Mouse (Mus musculus): ENCODE data around the gene Rapgef3. TPM values are rescaled to one million over a fixed set of nuclear protein-coding genes. Genes with fewer than 3 reads are reported as not detected.
A peak's percentile ranks its signal among the peaks of the same experiment; 100 is the strongest.

The Rapgef3 gene
- polyA plus RNA-seq, 1 experiment: 6.6 TPM

DNA sequence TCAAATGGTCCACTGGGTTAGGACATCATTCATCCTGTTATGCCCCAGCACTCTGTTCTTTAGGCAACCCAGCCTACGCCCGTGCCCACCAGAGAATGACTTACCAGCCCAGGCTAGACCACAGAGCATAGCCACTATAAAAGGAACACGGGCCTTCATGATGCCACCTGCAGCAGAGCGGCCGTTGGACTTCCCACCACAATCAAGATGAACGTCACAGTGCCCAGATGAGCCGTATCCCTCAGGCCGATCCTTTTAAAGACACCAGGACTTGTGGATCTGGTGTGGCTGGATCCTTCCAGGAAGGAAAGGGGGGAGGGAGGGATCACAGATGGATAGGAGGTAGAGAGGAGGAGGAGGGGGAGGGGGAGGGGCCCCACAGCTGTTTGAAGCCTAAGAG, 36.7 kb downstream of the Rapgef3 start, which contains the start of gene Endou:
Endou (minus strand) TSS at position 229 of the 400 bp plus-strand sequence.
- H3K4me3 ChIP-seq (ENCODE audit: insufficient read depth, low read depth, low read length): no peak within 1 kb of the TSS
- peaks cover 7% of the 10 kb centered on the region; the same call in 1 of the 2 replicates for H3K4me1 ChIP-seq (ENCODE audit: control insufficient read depth, insufficient read depth, insufficient read length, low read length)
- no peak within 1 kb of the TSS for H3K27ac ChIP-seq (replicated peaks; ENCODE audit: low read depth, low read length)

DNA sequence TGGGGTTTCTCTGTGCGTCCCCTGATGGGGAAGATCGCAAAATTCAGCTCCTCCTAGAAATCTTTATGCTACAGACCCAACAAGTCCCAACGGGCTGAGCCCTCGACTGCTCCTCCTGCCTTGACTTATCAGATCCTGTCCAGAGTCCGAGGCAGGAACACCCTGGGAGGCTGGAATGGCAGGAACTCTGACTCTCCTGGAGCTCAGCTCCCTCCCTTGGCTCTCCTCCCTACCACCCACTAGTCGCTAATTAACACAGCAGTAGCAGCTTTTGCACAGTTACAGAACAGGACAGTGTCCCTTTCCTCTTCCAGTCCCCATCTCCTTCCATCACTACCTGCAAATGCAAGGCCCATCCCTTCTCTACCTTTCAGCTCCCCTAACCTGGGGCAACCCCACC, 37.4 kb downstream of the Rapgef3 start:
- peaks cover 7% of the 10 kb centered on the region; the same call in 1 of the 2 replicates for H3K4me1 ChIP-seq (ENCODE audit: control insufficient read depth, insufficient read depth, insufficient read length, low read length)
- no peak overlapping the region for H3K27ac ChIP-seq (replicated peaks; ENCODE audit: low read depth, low read length)
- no peak overlapping the region for H3K4me3 ChIP-seq (ENCODE audit: insufficient read depth, low read depth, low read length)

DNA sequence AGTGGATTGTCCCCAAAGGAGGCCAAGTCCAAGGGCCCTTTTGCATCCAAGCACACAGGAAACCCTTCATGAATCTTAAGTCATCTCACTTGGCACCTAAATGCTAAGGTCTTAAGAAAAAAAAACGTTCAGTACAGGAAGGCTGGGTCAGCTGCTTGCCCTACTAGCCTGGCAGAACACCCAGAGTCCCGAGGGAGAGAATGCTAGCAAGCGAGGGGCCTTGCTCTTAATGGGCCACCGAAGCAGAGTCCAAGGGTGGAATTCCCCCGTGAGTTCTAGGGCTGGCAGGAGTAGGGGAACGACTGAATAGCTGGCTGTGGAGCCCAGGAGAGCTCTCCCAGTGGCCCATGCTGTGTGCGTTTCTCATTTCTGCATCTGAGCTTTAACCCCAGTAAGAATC, 39.0 kb downstream of the Rapgef3 start:
- Histone ChIP-seq H3K4me1 (ENCODE audit: control insufficient read depth, insufficient read depth, insufficient read length, low read length) (peaks cover 7% of the 10 kb centered on the region; the same call in 1 of the 2 replicates), H3K4me3 (ENCODE audit: insufficient read depth, low read depth, low read length) (no peak overlapping the region), H3K27ac (replicated peaks; ENCODE audit: low read depth, low read length) (no peak overlapping the region)

DNA sequence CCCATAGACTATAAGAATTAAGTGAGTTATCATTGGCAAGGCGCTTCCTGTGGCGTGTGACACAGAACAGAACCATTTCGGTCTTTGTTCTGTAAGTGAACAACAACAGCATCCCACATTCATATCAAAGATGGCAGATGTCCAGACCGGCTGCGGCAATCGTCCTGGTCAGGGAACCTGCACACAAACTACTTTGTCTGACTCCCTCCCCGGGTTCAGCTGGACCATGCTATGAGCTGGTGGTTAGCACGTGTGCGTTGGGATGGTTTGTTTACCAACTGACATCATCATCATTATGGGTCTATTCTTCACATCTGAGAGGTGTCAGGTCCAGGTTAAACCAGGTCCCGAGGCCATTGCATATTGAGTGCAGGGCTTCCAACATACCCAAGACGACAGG, 39.4 kb downstream of the Rapgef3 start:
- peaks cover 7% of the 10 kb centered on the region; the same call in 1 of the 2 replicates for H3K4me1 ChIP-seq (ENCODE audit: control insufficient read depth, insufficient read depth, insufficient read length, low read length)
- H3K4me3 ChIP-seq (ENCODE audit: insufficient read depth, low read depth, low read length): no peak overlapping the region
- H3K27ac ChIP-seq (replicated peaks; ENCODE audit: low read depth, low read length): no peak overlapping the region

DNA sequence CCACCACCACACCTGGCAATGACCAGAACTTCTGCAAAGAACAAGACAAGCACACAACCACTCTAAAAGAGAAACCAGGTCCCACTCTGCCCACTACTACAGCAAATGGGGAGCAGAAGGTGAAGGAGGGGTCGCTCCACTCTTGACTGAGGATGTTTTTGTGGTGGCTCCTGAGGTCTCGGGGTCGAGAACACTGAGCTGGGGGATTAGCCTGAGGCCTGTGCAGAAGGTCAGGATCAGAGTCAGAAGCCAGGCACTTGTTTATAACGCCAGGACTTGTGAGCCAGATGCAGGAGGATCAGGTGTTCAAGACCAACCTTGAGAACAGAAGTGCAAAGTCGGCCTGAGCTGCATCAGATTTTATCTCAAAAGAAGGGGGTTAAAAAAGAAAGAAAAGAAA, 40.3 kb downstream of the Rapgef3 start:
- H3K4me3 ChIP-seq (ENCODE audit: insufficient read depth, low read depth, low read length): no peak overlapping the region
- peaks cover 7% of the 10 kb centered on the region; the same call in 1 of the 2 replicates for H3K4me1 ChIP-seq (ENCODE audit: control insufficient read depth, insufficient read depth, insufficient read length, low read length)
- H3K27ac ChIP-seq (replicated peaks; ENCODE audit: low read depth, low read length): 0 out of 2 replicates have a peak overlapping the region, but pooled peaks have one; percentile 14

DNA sequence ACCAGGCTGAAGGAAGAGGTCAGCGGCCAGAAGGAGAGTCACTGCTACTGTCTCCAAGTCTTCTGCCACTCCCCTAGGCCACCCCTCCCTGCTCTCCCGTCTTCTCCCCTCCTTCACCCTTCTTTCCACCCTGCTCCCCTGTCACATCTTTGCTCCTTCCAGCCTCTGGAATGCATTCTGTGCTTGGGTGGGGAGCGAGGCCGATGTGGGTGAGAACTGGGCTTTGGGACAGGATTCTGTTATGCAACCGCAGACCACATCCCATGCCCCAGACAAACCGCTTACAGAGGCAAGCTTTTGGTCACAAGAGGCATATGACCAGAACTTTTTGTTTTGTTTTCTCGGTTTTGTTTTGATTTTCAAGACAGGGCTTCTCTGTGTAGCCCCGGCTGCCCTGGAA, 40.7 kb downstream of the Rapgef3 start:
- Histone ChIP-seq H3K27ac (replicated peaks; ENCODE audit: low read depth, low read length) (0 out of 2 replicates have a peak overlapping the region, but pooled peaks have one; percentile 14), H3K4me1 (ENCODE audit: control insufficient read depth, insufficient read depth, insufficient read length, low read length) (peaks cover 10% of the 10 kb centered on the region; the same call in 1 of the 2 replicates), H3K4me3 (ENCODE audit: insufficient read depth, low read depth, low read length) (no peak overlapping the region)

DNA sequence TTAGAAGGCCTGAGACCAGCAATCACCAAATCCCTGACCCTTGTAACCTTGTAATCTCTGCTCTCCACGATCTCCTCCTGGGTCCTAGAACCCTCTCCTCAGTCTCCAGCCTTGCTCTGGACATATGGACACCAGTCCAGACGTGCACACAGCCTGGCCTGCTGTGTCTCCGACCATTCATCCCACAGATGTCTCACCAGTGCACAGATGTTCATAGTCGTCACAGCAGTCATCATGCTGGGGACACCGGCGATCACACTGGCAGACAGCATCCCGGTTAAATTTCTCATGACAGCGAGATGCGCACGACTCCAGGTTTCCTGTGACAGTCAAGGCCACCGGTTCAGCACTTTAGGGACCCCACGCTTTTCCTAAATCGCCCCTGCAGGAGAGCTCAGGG, 41.5 kb downstream of the Rapgef3 start:
- Histone ChIP-seq H3K27ac (replicated peaks; ENCODE audit: low read depth, low read length) (no peak overlapping the region), H3K4me1 (ENCODE audit: control insufficient read depth, insufficient read depth, insufficient read length, low read length) (peaks cover 16% of the 10 kb centered on the region), H3K4me3 (ENCODE audit: insufficient read depth, low read depth, low read length) (no peak overlapping the region)

DNA sequence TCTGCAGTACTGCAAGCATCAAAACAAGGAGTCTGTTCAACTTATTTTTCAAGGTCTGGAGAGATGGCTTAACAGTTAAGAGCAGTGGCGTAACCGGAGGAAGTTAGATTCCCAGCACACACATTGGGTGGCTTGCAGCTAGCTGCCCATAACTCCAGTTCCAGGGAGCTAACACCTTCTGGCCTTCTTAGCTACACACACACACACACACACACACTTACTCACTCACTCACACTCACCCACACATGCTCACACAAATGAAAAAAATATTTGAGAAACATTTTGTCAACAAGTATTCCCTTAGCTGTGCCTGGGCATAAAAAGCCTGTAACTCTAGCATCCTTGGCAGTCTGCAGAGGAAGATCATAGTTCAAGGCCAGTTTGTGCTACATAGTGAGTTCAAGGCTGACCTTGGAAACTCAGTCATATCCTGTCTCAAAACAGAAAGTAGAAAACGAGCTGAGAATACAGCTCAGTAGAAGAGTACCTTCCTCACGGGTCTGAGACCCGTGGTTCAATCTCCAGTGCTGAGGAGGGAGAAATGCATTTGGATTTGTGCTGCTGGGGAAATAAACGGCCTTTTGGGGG, 42.5 kb downstream of the Rapgef3 start:
- Histone ChIP-seq H3K4me3 (ENCODE audit: insufficient read depth, low read depth, low read length) (no peak overlapping the region), H3K27ac (replicated peaks; ENCODE audit: low read depth, low read length) (no peak overlapping the region)

DNA sequence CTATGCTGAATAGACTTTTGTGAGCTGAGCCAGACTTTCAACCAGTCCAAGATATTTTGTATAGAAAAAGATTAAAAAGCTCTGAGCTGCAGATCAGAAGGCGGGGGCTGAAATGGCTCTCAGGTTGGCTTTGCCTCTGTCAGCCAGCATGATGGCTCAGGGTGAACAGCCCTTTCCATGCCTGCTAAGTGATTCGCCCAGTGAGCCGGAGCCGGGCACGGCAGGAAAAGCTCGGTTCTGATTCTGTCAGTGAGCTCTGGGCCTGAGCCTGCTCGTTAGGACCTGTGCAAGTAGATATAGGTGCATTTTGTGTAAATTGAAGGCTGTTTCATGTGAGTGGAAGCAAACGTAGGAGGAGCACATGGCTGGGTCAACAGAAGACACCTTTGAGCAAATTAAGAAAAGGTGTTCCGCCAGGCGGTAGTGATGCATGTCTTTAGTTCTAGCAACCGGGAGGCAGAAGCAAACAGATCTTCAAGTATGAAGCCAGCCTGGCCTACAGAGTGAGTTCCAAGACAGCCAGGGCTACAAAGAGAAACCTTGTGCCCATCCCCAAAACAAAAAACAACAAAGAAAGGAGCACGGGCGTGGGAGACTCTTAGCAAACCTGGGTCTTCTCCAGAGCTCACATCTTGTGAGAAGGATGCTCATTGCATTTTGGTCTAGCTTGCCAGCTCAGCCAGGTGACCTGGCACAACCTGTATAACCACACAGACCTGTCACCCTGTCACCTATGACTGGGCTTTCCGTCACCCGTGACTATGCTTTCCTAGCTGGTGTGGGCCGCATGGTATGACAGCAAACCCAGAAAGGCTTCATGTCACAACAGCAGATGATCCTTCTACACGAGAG, 43.2 kb downstream of the Rapgef3 start:
- Histone ChIP-seq H3K27ac (replicated peaks; ENCODE audit: low read depth, low read length) (no peak overlapping the region), H3K4me3 (ENCODE audit: insufficient read depth, low read depth, low read length) (no peak overlapping the region)

More for the DNA sequence above, 42.5 kb downstream of the Rapgef3 start:
- peaks cover 24% of the 10 kb centered on the region for H3K4me1 ChIP-seq (ENCODE audit: control insufficient read depth, insufficient read depth, insufficient read length, low read length)

DNA sequence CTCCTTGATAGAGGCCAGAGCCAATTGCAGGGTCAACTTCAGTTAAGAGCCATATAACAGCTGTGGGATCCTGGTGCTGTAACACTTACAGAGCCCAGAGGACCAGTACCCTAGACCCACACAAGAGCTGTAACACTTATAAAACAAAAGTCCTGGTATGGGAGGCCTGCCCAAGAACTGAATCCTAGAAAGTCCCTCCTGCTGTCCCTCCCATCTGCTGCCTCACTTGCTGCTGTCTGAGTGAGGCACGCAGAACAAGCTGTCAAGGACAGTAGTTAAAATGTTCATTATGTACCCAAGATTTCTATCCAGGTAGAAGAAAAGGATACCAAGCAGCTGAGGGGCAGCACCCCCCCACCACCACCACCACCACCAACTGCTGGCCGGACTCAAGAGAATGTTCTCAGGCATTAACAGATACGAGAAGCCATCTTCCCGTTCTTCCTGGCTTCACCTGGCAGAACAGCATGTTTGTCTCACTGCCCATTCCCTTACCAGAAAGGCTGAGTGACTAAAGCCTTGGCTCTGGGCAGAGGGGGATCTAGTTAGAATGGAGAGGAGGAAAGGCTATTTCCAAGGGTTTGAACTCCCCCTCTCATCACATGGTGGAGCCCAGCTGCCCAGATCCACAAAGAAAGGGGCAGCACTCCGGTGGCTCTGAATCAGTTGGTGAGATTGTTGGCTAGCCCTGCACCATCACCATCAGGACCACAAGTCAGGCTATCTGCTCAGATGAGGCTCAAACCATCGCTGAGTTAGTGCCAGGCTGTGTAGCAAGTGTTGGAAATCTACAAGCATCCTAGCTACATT, 44.0 kb downstream of the Rapgef3 start:
- Histone ChIP-seq H3K27ac (replicated peaks; ENCODE audit: low read depth, low read length) (no peak overlapping the region), H3K4me3 (ENCODE audit: insufficient read depth, low read depth, low read length) (no peak overlapping the region), H3K4me1 (ENCODE audit: control insufficient read depth, insufficient read depth, insufficient read length, low read length) (peaks cover 24% of the 10 kb centered on the region)

More for the DNA sequence above, 43.2 kb downstream of the Rapgef3 start:
- H3K4me1 ChIP-seq (ENCODE audit: control insufficient read depth, insufficient read depth, insufficient read length, low read length): peaks cover 20% of the 10 kb centered on the region

DNA sequence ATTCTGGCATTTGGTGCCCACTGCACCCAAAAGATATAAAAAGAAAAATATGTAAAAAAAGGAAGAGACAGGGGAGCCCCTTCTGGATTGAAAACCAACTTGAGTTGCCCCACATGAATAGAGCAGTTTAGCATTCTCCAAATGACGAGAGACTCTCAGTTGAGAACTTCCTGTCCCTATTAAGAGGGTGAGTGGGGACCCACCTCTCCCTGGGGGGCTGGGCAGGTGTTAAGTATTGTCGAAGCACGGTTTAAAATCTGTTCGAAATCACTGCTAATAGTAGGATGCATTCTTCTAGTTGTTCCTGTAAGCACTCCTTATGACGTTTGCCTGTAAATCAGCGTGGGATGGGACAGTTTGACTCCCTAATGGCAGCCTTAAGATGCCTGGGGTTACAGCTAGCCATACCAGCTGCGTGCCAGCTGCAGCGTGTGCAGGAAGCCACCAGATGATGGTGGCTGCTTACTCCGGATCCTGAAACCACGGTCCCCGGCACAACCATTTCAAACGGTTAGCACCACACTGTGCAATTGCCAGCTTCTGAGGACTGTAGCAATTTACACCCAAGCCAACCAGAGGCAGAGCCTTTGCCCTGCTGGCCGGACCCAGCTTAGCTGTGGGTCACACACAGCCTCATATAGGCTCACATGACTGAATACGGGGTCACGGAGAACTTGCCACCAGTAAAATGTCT, 46.6 kb downstream of the Rapgef3 start:
- Histone ChIP-seq H3K4me1 (ENCODE audit: control insufficient read depth, insufficient read depth, insufficient read length, low read length) (peaks cover 21% of the 10 kb centered on the region), H3K27ac (replicated peaks; ENCODE audit: low read depth, low read length) (peak overlapping the region; percentile 95), H3K4me3 (ENCODE audit: insufficient read depth, low read depth, low read length) (no peak overlapping the region)

DNA sequence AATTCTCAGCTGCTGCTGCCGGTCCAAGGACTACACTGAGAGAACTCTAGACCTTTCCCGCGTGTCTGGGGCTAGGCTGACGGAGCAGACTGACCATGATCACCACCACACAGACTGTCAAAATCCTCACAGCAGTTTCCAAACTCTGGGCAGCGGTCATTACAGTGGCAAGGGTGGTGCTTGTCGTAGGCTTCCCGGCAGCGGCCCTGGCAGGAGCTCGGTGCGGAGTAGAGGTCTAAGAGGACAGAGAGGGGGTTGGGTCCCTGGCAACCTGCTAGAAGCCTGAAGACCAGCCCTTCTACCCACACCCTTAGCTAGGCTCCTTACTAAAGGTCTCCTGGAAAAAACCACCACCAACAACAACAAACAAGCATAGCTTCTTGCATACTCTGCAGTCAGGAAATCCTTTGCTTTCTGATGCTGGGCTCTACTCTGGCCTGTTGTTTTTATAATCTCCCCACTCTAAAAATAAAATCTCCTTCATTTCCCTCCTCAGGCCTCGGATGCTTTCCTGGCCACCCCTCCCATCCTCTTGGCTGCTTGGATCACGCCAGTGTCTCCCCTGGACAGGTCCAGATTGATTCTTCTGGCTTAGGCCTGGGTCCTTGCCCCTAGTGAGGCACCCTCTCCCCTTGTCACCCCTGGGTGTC, 47.6 kb downstream of the Rapgef3 start:
- peak overlapping the region; percentile 99 for H3K27ac ChIP-seq (replicated peaks; ENCODE audit: low read depth, low read length)
- peaks cover 21% of the 10 kb centered on the region for H3K4me1 ChIP-seq (ENCODE audit: control insufficient read depth, insufficient read depth, insufficient read length, low read length)
- peak overlapping the region; percentile 46 for H3K4me3 ChIP-seq (ENCODE audit: insufficient read depth, low read depth, low read length)

DNA sequence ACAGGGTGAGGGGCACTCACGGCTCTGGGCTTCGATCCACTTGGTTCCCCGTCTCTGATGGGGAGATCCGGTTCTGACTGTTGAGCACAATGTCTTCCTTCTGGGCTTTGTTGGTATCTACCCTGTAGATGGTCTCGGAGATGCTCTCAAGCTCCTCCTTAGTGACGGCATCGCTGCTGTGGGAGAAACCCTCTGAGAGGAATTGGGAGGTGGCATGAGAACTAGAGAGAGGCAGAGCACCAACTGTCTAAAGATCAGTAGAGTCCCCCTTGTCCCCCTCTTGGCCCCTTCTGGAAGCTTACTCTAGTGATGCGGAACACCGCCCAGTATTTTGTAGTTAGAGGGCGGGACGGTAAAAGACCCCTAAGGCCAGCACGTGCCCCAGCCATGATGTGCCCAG, 48.3 kb downstream of the Rapgef3 start:
- peak overlapping the region; percentile 46 for H3K4me3 ChIP-seq (ENCODE audit: insufficient read depth, low read depth, low read length)
- H3K4me1 ChIP-seq (ENCODE audit: control insufficient read depth, insufficient read depth, insufficient read length, low read length): peaks cover 21% of the 10 kb centered on the region
- peak overlapping the region; percentile 99 for H3K27ac ChIP-seq (replicated peaks; ENCODE audit: low read depth, low read length)

DNA sequence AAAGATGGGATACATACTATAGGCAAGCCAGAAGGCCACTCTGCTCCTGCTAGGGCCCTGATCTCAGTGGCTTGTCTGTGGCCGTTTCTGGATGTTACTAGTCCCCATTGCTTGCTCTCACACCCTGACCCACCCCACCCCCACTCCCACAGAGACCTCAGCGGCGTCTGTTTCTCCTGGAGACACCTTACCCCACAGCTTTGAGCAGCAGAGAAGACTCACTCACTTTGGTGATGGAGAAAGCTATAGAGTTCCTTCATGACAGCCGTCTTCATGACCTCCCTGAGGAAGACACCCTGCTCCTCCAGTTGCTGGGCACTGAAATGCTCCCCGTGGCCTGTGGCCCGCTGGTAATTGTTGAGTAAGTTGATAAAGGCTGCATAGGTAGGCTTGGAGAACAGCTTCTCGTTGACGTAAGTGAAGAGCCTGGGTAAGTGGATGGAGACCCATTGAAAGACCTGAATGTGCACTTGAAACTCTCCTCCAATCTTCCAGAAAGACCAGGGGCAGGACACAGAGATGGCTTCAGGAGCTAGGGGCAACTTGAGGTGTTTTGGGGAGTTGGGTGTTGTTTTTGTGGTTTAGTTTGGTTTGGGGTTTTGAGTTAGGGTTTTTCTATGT, 49.1 kb downstream of the Rapgef3 start:
- no peak overlapping the region for H3K4me3 ChIP-seq (ENCODE audit: insufficient read depth, low read depth, low read length)
- H3K27ac ChIP-seq (replicated peaks; ENCODE audit: low read depth, low read length): peak overlapping the region; percentile 99
- peaks cover 21% of the 10 kb centered on the region for H3K4me1 ChIP-seq (ENCODE audit: control insufficient read depth, insufficient read depth, insufficient read length, low read length)

Measured in brown adipose tissue, adult 24 weeks (tissue).